Mouse (Mus musculus): ENCODE measurements around the gene Agfg2. TPM values are rescaled to one million over a fixed set of nuclear protein-coding genes. Genes with fewer than 3 reads are reported as not detected.
"Not testable (repeated sequence)": the region's sequence is repeated elsewhere in the genome, so short reads cannot be mapped to it uniquely, and the experiment has no call there.

Agfg2 gene
- polyA plus RNA-seq (2015; fragmentation: Nextera tagmentation; extraction: Ambion mirVana): 15.6 and 16.4 TPM in 2 replicates

DNA sequence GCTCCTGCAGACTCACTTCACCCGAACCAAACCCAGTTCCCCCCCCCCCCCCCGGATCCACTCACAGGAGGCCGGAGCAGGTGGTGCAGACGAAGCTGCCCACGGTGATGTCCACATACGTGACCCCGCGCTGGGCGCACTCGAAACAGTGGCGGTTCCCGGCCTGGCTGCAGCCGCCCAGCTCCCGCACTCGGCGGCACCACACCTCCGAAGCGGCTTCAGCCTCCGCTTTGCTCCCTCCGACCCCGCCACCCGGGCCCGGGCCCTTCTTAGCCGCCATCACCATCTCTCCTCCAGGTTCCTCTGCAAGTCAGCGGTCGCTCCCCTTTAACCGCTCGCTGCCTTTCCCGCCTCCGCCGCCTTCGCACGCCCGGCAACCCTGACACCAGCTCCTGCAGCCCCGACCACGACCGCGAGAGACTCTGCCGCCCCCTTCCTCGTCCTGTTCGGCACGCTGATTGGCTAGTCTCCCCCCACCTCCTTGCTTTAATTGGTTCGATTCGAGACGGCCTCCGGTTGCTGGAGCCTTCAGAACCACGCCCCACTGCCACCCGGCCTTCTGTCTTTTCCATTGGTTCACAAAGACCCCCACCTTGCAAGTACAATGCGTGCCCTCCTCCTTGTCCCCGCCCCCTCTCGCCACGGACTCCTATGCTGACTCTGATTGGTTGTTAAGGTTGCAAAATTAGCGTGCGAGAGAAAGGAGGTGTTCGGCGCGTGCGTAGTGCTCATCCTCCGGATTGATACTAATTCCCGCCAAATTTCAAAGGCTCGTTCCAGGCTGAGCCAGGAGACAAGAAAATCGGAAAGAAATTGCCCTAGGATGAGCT lies at the start of gene Agfg2:
TSS of gene Agfg2 (minus strand) at position 433 of the 830 bp plus-strand sequence.
- Histone ChIP-seq H3K27me3 (no peaks in the 10 kb centered on the region), H3K4me2 (peak within 1 kb of the TSS; percentile 85), H3K36me3 (0 out of 2 replicates have a peak, but pooled peaks cover 3% of the 10 kb centered on the region), H3K9ac (peak within 1 kb of the TSS; percentile 79), H3K27ac (peak within 1 kb of the TSS; percentile 85), H3K9me3 (no peaks in the 10 kb centered on the region), H3K4me1 (replicated peaks) (peaks cover 23% of the 10 kb centered on the region), H3K4me3 (peak within 1 kb of the TSS; percentile 66)
- ATAC-seq (ENCODE audit: low FRiP score): peak; percentile 99
- under 1% methylated on average over 58 of the region's 62 CpGs for WGBS

GRCm38 (mm10) chr5:137733638-137734288 lies 49.2 kb upstream of the Agfg2 start:
- ATAC-seq (ENCODE audit: low FRiP score): peak; percentile 79
- Histone ChIP-seq H3K27me3 (no peaks in the 10 kb centered on the region), H3K27ac (peak overlapping the region; percentile 99), H3K9me3 (no peaks in the 10 kb centered on the region), H3K4me2 (peak overlapping the region; percentile 52), H3K4me1 (replicated peaks) (peaks cover 70% of the 10 kb centered on the region), H3K4me3 (peak overlapping the region; percentile 31), H3K36me3 (peaks cover 77% of the 10 kb centered on the region), H3K9ac (peak overlapping the region; percentile 62)
- WGBS: 28% methylated on average over 12 of the region's 12 CpGs

DNA sequence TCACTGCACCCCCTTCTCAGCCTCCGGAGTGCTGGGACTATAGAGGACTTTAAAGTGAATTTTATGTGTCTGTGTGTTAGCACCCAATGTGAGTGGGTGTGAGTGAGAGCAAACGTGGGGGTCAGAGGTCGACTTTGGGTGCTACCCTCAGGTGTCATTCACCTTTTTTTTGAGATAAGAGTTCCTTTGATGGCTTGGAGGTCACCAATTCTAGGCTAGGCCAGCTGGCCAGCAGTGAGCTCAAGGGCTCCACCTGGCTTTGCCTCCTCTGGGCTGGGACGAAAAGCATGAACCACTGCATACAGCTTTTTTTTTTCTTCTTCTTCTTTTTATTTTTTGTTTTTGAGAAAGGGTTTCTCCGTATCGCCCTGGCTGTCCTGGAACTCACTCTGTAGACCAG lies 42.2 kb upstream of the Agfg2 start:
- ATAC-seq (ENCODE audit: low FRiP score): no peak
- 77% methylated on average over 6 of the region's 6 CpGs for WGBS
- Histone ChIP-seq H3K4me3 (no peak overlapping the region), H3K4me2 (no peak overlapping the region), H3K4me1 (replicated peaks) (peaks cover 9% of the 10 kb centered on the region), H3K9ac (no peak overlapping the region), H3K27ac (no peak overlapping the region), H3K36me3 (peaks cover 29% of the 10 kb centered on the region), H3K9me3 (no peaks in the 10 kb centered on the region), H3K27me3 (0 out of 2 replicates have a peak, but pooled peaks cover 3% of the 10 kb centered on the region)

- no peak overlapping the region for H3K9ac ChIP-seq
- no peak for ATAC-seq (ENCODE audit: low FRiP score)
- no peaks in the 10 kb centered on the region for H3K9me3 ChIP-seq
- H3K27me3 ChIP-seq: 0 out of 2 replicates have a peak, but pooled peaks cover 3% of the 10 kb centered on the region
- WGBS: 95% methylated on average over 5 of the region's 5 CpGs
- H3K36me3 ChIP-seq: peaks cover 2% of the 10 kb centered on the region; the same call in 1 of the 2 replicates
- no peak overlapping the region for H3K4me3 ChIP-seq
- H3K27ac ChIP-seq: no peak overlapping the region
- H3K4me2 ChIP-seq: no peak overlapping the region
- H3K4me1 ChIP-seq (replicated peaks): peaks cover 3% of the 10 kb centered on the region; the same call in 1 of the 2 replicates
Measured at GRCm38 (mm10) chr5:137723840-137724239, 39.3 kb upstream of the Agfg2 start.

DNA sequence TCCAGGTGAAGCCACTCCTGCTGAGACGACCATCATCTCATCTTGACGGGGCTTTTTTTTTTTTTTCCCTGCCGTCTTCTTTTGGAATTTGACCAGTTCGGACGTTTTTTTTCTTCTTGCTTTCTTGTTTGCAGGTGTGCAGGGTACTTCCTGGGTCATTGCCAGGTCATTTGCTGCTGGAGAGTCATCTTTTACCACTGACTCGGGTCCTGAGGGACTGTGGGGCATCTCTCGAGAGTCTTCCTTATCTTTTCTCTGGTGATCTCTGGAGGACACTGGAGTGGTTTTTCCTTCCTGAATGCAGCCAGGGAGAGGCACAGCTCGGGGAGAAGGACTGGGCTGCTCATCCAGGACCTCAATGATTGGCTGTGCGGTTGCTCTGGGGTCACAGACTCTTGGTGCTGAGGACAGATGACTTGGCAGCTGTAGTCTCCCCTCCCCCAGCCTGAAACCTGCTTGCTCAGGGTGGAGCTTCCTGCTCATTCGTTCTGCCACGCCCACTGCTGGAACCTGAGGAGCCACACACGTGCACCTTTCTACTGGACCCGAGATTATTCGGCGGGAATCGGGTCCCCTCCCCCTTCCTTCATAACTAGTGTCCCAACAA lies 36.1 kb upstream of the Agfg2 start:
- not testable (repeated sequence) for H3K9ac ChIP-seq; H3K9me3 ChIP-seq; H3K27me3 ChIP-seq; H3K4me3 ChIP-seq; H3K27ac ChIP-seq; H3K36me3 ChIP-seq; H3K4me1 ChIP-seq (replicated peaks); ATAC-seq (ENCODE audit: low FRiP score)
- 22% methylated on average over 11 of the region's 16 CpGs for WGBS
- peak overlapping the region; percentile 29 for H3K4me2 ChIP-seq

- WGBS: 93% methylated on average over 6 of the region's 6 CpGs
- ATAC-seq (ENCODE audit: low FRiP score): no peak
Measured at GRCm38 (mm10) chr5:137719088-137719487, 34.6 kb upstream of the Agfg2 start.

GRCm38 (mm10) chr5:137718020-137718790 lies 33.7 kb upstream of the Agfg2 start:
- 67% methylated on average over 8 of the region's 8 CpGs for WGBS
- H3K9ac ChIP-seq: no peak overlapping the region
- H3K4me2 ChIP-seq: no peak overlapping the region
- H3K4me1 ChIP-seq (replicated peaks): peaks cover 3% of the 10 kb centered on the region; the same call in 1 of the 2 replicates
- H3K4me3 ChIP-seq: no peak overlapping the region
- H3K9me3 ChIP-seq: no peaks in the 10 kb centered on the region
- no peak for ATAC-seq (ENCODE audit: low FRiP score)
- 0 out of 2 replicates have a peak, but pooled peaks cover 3% of the 10 kb centered on the region for H3K27me3 ChIP-seq
- H3K27ac ChIP-seq: no peak overlapping the region
- H3K36me3 ChIP-seq: no peaks in the 10 kb centered on the region

More at GRCm38 (mm10) chr5:137719088-137719487, 34.6 kb upstream of the Agfg2 start:
- Histone ChIP-seq H3K27me3 (0 out of 2 replicates have a peak, but pooled peaks cover 3% of the 10 kb centered on the region), H3K36me3 (no peaks in the 10 kb centered on the region), H3K4me1 (replicated peaks) (peaks cover 3% of the 10 kb centered on the region; the same call in 1 of the 2 replicates), H3K4me3 (no peak overlapping the region), H3K9ac (no peak overlapping the region), H3K4me2 (no peak overlapping the region), H3K9me3 (no peaks in the 10 kb centered on the region), H3K27ac (no peak overlapping the region)

DNA sequence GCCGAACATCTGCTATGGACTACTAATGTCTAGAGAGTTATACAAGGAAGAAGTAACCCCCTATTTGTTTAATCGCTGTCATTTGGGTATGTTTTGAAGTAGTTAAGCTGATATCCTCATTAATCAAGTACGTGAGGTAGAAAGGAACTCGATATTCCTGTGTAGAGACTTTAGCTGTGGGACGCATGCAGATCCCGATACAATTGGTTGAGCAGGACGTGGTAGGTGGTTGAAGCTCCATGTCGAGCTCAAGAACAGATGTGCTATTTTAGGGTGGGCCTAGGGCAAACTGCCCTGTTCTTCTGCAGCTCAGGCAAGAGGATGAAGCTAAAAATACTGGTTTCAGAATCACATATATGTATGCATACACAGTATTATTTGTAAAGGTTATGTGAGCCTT lies 31.2 kb upstream of the Agfg2 start:
- Histone ChIP-seq H3K4me3 (no peak overlapping the region), H3K4me2 (no peak overlapping the region), H3K36me3 (no peaks in the 10 kb centered on the region), H3K9me3 (no peaks in the 10 kb centered on the region), H3K27me3 (no peaks in the 10 kb centered on the region), H3K27ac (no peak overlapping the region), H3K4me1 (replicated peaks) (peaks cover 2% of the 10 kb centered on the region; the same call in 1 of the 2 replicates), H3K9ac (no peak overlapping the region)
- no peak for ATAC-seq (ENCODE audit: low FRiP score)
- WGBS: 81% methylated on average over 8 of the region's 8 CpGs

GRCm38 (mm10) chr5:137713454-137713853 lies 28.9 kb upstream of the Agfg2 start:
- no peak for ATAC-seq (ENCODE audit: low FRiP score)
- no peak overlapping the region for H3K4me3 ChIP-seq
- H3K36me3 ChIP-seq: no peaks in the 10 kb centered on the region
- no peaks in the 10 kb centered on the region for H3K4me1 ChIP-seq (replicated peaks)
- WGBS: 85% methylated on average over 5 of the region's 5 CpGs
- H3K27me3 ChIP-seq: no peaks in the 10 kb centered on the region
- no peaks in the 10 kb centered on the region for H3K9me3 ChIP-seq
- H3K4me2 ChIP-seq: no peak overlapping the region
- no peak overlapping the region for H3K27ac ChIP-seq
- no peak overlapping the region for H3K9ac ChIP-seq

DNA sequence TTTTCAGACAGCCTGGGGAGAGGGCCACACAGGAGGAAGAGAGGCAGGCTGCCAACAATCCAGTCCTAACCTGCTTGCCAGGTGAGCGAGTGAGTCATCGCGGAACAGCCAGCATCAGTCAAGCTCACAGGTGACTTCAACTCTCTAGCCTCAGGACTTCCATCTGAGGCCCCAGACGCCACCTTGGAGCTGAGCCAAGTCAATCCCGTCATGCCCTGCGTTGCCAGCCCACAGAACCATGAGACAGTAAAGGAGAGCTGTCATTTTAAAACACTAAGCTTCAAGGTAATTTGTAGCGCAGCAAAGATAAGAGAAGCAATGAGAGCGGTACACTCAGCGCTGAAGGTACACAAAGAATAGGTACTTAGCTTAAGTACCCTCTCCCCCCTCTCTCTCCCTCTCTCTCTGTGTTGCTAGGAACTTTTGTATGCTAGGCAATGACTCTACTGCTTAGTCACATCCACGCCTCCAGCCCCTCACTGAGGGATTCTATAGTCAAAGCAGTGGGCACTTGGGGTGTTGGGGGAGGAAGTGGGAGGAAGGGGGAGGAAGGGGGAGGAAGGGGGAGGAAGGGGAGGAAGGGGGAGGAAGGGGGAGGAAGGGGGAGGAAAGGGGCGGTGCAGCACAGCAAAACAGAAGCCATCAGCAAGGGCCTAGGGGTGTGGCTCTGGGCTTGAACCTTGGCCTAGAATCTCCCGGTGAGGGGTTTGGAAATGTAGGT lies 22.5 kb upstream of the Agfg2 start:
- Histone ChIP-seq H3K4me2 (no peak overlapping the region), H3K4me1 (replicated peaks) (peaks cover 12% of the 10 kb centered on the region), H3K27me3 (no peaks in the 10 kb centered on the region), H3K9ac (no peak overlapping the region), H3K9me3 (no peaks in the 10 kb centered on the region), H3K36me3 (no peaks in the 10 kb centered on the region), H3K27ac (no peak overlapping the region), H3K4me3 (no peak overlapping the region)
- WGBS: 65% methylated on average over 12 of the region's 12 CpGs
- ATAC-seq (ENCODE audit: low FRiP score): no peak

DNA sequence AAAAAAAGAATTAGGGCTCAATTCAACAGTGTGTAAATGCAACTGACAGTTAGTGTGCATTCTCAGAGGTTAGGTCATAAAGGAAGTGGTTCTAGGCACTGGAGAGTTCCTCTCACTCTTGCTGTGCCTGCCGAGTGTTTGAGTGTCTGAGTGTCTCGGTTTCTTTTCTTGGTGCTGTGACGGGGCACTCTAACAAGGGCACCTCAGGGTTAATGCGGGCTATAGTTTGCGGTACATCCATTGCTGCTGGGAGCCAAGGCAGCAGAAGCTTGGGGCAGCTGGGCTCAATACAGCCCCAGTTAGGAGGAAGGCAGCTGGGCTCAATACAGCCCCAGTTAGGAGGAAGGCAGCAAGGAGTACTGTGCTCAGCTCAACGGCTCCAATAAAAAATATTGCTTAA lies 20.7 kb upstream of the Agfg2 start:
- H3K9me3 ChIP-seq: no peaks in the 10 kb centered on the region
- H3K4me3 ChIP-seq: no peak overlapping the region
- no peaks in the 10 kb centered on the region for H3K36me3 ChIP-seq
- H3K27me3 ChIP-seq: no peaks in the 10 kb centered on the region
- 66% methylated on average over 6 of the region's 6 CpGs for WGBS
- no peak overlapping the region for H3K9ac ChIP-seq
- no peak overlapping the region for H3K4me2 ChIP-seq
- H3K4me1 ChIP-seq (replicated peaks): peaks cover 12% of the 10 kb centered on the region
- no peak overlapping the region for H3K27ac ChIP-seq
- ATAC-seq (ENCODE audit: low FRiP score): no peak
